Mouse (Mus musculus): ENCODE data around the gene Krt82.
A peak's percentile ranks its signal among the peaks of the same experiment; 100 is the strongest.
"Not testable (repeated sequence)": the region's sequence is repeated elsewhere in the genome, so short reads cannot be mapped to it uniquely, and the experiment has no call there.

Krt82 gene

GRCm38 (mm10) chr15:101517161-101517560 is 33.3 kb downstream of the Krt82 start, which contains the start of gene Gm49425:
Gm49425 (minus strand) TSS chr15:101517261.
- DNase-seq (ENCODE audit: low read depth, low spot score), result not testable (repeated sequence)

- DNase-seq (ENCODE audit: low read depth, low spot score), result no peak
Observed at GRCm38 (mm10) chr15:101508247-101508646, 42.2 kb downstream of the Krt82 start.

- no peak for DNase-seq (ENCODE audit: low read depth, low spot score)
Observed at GRCm38 (mm10) chr15:101506896-101507758, 43.3 kb downstream of the Krt82 start.

- DNase-seq (ENCODE audit: low read depth, low spot score), result peak; percentile 68
Observed at GRCm38 (mm10) chr15:101497181-101497580, 53.3 kb downstream of the Krt82 start.

- no peak for DNase-seq (ENCODE audit: low read depth, low spot score)
Observed at GRCm38 (mm10) chr15:101495266-101495665, 55.2 kb downstream of the Krt82 start.

- no peak for DNase-seq (ENCODE audit: low read depth, low spot score)
Observed at GRCm38 (mm10) chr15:101494203-101494602, 56.3 kb downstream of the Krt82 start.

- DNase-seq (ENCODE audit: low read depth, low spot score), result no peak
Observed at GRCm38 (mm10) chr15:101493713-101494112, 56.8 kb downstream of the Krt82 start.

- no peak for DNase-seq (ENCODE audit: low read depth, low spot score)
Observed at GRCm38 (mm10) chr15:101492718-101493117, 57.7 kb downstream of the Krt82 start.

- peak; percentile 63 for DNase-seq (ENCODE audit: low read depth, low spot score)
Observed at GRCm38 (mm10) chr15:101491431-101491830, 59.0 kb downstream of the Krt82 start, which contains the start of gene Krt83. Krt83 (minus strand) TSS chr15:101491512.

Measured in brain, adult 2 months (tissue).